Mouse (Mus musculus) olfactory bulb, adult 2 months (tissue): ENCODE data around the gene Clca3b. TPM values are rescaled to one million over a fixed set of nuclear protein-coding genes. Genes with fewer than 3 reads are reported as not detected.
"Not testable (repeated sequence)": the region's sequence is repeated elsewhere in the genome, so short reads cannot be mapped to it uniquely, and the experiment has no call there.

ENCODE experiments used
- H3K27ac ChIP-seq: fragments of 200-500 bp; 2 replicates; pipeline ENCODE4 v1.5.1; 2012; ENCODE audit warnings: low read depth, low read length; ENCODE audit not compliant: insufficient read depth
- H3K4me1 ChIP-seq: fragments of 200-500 bp; 2 replicates; pipeline ENCODE4 v1.6.1; 2012; ENCODE audit warnings: low read length; ENCODE audit not compliant: control insufficient read depth, insufficient read depth
- H3K4me3 ChIP-seq: fragments of 200-500 bp; 2 replicates; pipeline ENCODE4 v1.5.1; 2012; ENCODE audit warnings: mild to moderate bottlenecking, low read depth, low read length, moderate library complexity; ENCODE audit not compliant: insufficient read depth
- CTCF ChIP-seq: fragments of 200-500 bp; IDR thresholded peaks from 2 replicates; pipeline ENCODE4 v1.5.1; 2012; ENCODE audit warnings: low read depth, mild to moderate bottlenecking, low read length, moderate library complexity; ENCODE audit not compliant: insufficient read depth
- POLR2A ChIP-seq: fragments of 200-500 bp; IDR thresholded peaks from 2 replicates; pipeline ENCODE4 v1.6.1; 2012; ENCODE audit warnings: mild to moderate bottlenecking, low read depth, low read length, moderate library complexity; ENCODE audit not compliant: insufficient read depth
- WGBS: fragments of 180-500 bp; shearing (Covaris S2); methylation state at CpG from one replicate; pipeline ENCODE4 v1.1.7; 2018; 5-methylcytosine and 5-hydroxymethylcytosine counted together
- polyA plus RNA-seq: library from polyadenylated mRNA; stranded (reverse); fragments of >200 nt; gene quantifications from 2 replicates; pipeline ENCODE4 v1.2.4, GENCODE M21; 2012; ENCODE audit warnings: low replicate concordance; ENCODE audit not compliant: missing spikeins, insufficient read depth, insufficient read length

The Clca3b gene
- polyA plus RNA-seq, 1 experiment, result not detected

DNA sequence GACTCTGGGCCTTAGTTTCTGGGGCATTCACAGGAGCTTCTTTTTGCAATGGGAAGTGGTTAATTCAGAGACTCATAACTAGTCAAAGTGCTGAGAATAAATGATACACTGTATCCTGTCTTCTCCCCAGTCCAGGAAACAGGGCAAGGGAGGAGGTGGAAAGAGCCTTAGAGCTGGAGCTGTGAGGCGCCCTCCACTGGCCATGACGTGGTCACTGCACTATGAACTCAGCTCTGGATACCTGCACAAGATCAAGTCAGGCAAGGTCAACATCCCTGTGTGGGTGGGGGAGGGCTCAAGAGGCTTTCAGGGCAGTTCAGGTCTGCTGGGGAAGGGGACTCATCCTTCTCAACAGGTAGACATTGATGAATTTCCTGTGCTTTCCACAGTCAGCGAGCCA lies 37.3 kb downstream of the Clca3b start:
- no peak overlapping the region for H3K27ac ChIP-seq
- no peak overlapping the region for H3K4me3 ChIP-seq
- TF ChIP-seq POLR2A, result no peak
- no peak for TF ChIP-seq CTCF
- 40% methylated on average over 3 of the region's 3 CpGs for WGBS
- no peaks in the 10 kb centered on the region for H3K4me1 ChIP-seq

DNA sequence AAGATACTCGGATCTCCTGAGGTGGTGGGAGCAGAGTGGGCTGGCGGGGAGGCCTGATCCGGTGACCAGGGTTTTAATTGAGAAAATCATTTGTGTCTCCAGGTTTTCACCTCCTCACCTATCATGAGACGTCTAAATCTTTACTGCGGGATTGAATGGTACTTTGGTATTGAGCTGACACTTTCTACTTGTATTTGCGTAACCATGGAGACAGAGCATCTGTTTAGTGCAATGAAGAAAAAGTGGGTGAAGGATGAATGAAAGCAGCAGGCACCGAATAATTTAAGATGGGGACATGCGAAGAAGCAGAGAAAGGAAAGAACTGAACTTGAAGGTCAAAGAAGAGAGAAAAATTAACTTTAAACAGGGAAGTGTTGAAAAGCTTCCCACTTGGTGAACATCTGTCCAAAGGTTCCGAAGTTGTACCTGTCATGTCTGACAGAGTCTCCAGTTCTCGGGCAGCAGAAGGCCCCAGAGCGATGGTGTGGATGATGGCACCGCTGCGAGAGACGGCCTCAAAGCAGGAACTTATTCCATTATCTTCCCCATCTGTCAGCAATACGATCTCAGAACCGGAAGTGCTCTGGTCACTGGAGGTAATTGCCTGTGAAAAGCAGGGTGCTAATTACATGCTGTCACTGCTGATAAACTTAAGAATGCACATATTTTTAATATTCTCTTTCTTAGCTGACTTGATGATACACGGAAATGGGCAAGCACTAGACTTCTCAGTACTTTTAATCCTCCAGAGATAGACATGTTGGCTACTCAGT lies 40.8 kb downstream of the Clca3b start:
- not testable (repeated sequence) for H3K4me1 ChIP-seq, H3K27ac ChIP-seq
- 61% methylated on average over 16 of the region's 17 CpGs for WGBS

GRCm38 (mm10) chr3:144806626-144807025 lies 42.5 kb downstream of the Clca3b start:
- not testable (repeated sequence) for H3K4me1 ChIP-seq, H3K4me3 ChIP-seq, H3K27ac ChIP-seq
- 21% methylated on average over 2 of the region's 2 CpGs for WGBS

More for the DNA sequence above, 40.8 kb downstream of the Clca3b start:
- H3K4me3 ChIP-seq, result not testable (repeated sequence)

- H3K4me3 ChIP-seq, result no peak overlapping the region
- H3K4me1 ChIP-seq, result no peaks in the 10 kb centered on the region
- 49% methylated on average over 8 of the region's 8 CpGs for WGBS
- TF ChIP-seq POLR2A (no peak), CTCF (no peak)
- no peak overlapping the region for H3K27ac ChIP-seq
Measured at GRCm38 (mm10) chr3:144801861-144802260, 47.3 kb downstream of the Clca3b start.

DNA sequence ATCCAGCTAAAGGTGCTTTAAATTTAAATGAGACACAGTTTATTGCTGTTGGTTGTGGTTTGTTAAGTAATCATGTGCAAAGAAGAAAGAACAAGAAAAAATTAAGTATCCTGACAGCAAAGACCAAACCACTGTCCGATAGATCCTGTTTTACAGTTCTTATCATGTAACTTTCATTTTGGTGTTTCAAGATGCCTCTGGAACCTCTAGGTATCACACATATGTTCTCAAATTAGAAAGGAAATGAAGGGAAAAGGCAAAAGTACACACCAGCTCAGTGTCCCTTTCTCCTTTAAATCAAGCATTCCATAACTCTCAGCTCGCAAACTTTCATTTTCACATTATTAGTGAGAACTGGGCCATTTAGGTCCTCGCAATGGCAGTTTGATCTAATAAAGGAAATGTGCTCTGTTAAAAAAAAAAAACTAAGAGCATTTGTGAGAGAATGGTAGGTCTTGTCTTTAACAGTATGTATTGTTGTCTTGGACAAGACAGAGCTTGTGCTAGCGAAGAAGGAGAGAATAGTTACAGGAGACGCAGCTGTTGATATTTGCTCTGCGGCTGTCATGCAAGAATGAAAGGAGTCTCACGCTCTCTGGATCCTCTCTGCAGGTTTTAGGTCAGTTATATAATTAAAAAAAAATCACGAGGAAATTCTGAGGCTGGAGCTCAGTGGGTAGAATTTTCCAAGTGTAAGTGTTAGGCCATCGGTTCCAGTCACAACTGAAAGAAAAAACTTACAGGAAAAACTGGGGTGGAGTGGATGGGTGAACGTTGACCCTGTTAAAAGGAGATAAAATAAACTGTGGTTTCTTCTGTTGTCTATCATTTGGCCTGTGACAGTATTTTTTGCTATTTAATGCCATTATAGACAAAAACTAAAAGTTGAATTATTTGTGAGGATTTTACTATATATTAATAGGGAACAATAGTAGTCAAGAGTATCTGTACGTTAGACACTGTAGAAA lies 63.7 kb downstream of the Clca3b start:
- Histone ChIP-seq H3K27ac (no peak overlapping the region), H3K4me3 (no peak overlapping the region), H3K4me1 (no peaks in the 10 kb centered on the region)
- no peak for TF ChIP-seq POLR2A
- no peak for TF ChIP-seq CTCF
- 84% methylated on average over 11 of the region's 11 CpGs for WGBS

Other genes starting within 250 kb of the Clca3b start
- 182 TPM in 1 of 2 replicates, not detected in the other for gene Sh3glb1, start 129.0 kb downstream of the Clca3b start, polyA plus RNA-seq
- not detected in 2 replicates for gene Clca3a1, start 88.4 kb downstream of the Clca3b start, polyA plus RNA-seq
- not detected in 2 replicates for gene Clca3a2, start 29.9 kb downstream of the Clca3b start, polyA plus RNA-seq
- not detected in 2 replicates for gene Clca4b, start 83.2 kb upstream of the Clca3b start, polyA plus RNA-seq
- gene Clca4a, start 125.7 kb upstream of the Clca3b start, polyA plus RNA-seq, result not detected in 2 replicates
- gene Clca1, start 183.4 kb upstream of the Clca3b start, polyA plus RNA-seq, result not detected in 2 replicates